Mouse (Mus musculus) left cerebral cortex, postnatal 36 days (tissue): ENCODE measurements at regions not wholly inside any gene's neighbourhood (a gene's known extent, or its start where the extent isn't known, plus 50 kb on each side); places are given as distances from the start of the nearest gene placed in this dataset.

Experiments
- DNase-seq, 2 experiments: peaks; one replicate each; pipeline ENCODE4 v3.0.0; 2021 to 2022; ENCODE audit warnings: low spot score in 2 of 2, mixed read lengths in 1 of 2
- intact Hi-C: fragments of 180-260 bp; cut with DNase I; formaldehyde crosslinking; loops from one replicate; pipeline ENCODE4 v1.15.1; 2025

- no peak for DNase-seq
- intact Hi-C loops = no loop called here
Measured at GRCm38 (mm10) chr15:96944741-96945140, 111.0 kb downstream of the Slc38a4 start.

- intact Hi-C loops = no loop called here
- DNase-seq = no peak
Measured at GRCm38 (mm10) chr15:96942651-96943050, 113.1 kb downstream of the Slc38a4 start.

DNA sequence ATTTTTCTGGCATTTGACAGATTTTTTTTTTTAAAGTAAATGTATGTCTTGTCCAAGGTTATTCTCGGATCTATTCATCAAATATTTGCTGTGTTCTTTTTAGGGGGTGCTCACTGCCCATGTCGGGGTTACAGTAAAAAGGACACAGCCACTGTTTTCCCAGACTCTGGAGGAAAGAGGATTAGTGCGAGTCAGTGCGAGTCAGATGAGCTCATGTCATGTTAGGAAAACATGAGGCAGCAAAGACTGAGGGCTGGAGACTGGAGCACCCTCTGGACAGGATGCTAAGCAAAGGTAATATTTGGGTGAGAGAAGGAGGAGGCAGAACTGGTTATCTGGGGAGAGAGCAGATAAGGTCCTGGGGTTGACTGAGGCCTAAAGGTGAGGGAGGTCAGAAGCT is 117.3 kb downstream of the Slc38a4 start:
- intact Hi-C loops = loop anchor here (5.0 to 10.0 kb wide), 3 partner anchors 199 to 394 kb away; partner anchors contain the start of gene Slc38a2
- DNase-seq = no peak

- intact Hi-C loops = loop anchor here (5.0 to 10.0 kb wide), 3 partner anchors 200 to 393 kb away; partner anchors contain the start of gene Slc38a2
- DNase-seq = no peak
Measured at GRCm38 (mm10) chr15:96937623-96938022, 118.1 kb downstream of the Slc38a4 start.

- intact Hi-C loops = loop anchor here (5.0 to 10.0 kb wide), 3 partner anchors 200 to 392 kb away; partner anchors contain the start of gene Slc38a2
- peak; percentile 86 to 87 for DNase-seq
Measured at GRCm38 (mm10) chr15:96936705-96937346, 118.9 kb downstream of the Slc38a4 start.

DNA sequence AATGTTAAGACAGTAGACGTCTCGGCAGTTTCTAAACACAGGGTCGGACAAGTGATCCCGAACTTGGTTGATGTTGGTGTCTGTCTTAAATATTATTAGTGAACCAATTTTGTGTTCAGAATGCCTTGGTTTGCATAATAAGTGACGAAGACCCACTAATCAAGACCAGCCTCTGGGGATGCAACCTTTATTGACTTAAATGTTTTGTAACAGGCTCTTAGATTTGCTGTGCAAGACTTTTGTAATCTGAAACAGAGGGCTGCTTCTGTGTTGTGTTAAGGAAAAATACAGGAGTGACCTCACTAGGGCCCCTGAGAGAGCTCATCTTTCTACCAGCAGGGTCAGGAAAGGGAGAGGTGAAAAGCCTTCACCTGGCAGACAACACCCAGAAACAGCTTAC is 119.5 kb downstream of the Slc38a4 start:
- intact Hi-C loops = loop anchor here (5.0 to 10.0 kb wide), 3 partner anchors 201 to 391 kb away; partner anchors contain the start of gene Slc38a2

DNA sequence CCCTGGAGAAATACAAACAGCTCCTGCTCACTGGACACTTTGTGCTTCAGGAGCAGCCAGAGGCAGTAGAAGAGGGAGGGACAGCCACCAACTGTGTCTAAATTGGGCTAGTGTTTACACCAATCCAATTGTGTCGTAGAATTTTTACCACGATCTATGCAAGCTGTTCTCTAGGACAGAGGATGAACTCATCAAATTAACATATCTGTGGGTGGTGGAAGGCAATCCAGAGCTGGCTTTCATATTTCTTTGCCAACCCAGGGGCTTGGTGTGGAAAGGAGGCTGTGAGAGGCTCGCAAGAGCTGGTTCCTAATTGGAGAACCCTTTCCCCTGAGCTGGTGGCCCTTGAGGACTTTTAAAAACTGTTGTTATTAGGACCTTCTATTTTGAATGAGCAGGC is 122.3 kb downstream of the Slc38a4 start:
- peak; percentile 41 to 47 for DNase-seq
- intact Hi-C loops = loop anchor here (10.0 kb wide), 1 partner anchor 389 kb away; no protein-coding TSS in a partner anchor

More for the DNA sequence above, 119.5 kb downstream of the Slc38a4 start:
- no peak for DNase-seq

DNA sequence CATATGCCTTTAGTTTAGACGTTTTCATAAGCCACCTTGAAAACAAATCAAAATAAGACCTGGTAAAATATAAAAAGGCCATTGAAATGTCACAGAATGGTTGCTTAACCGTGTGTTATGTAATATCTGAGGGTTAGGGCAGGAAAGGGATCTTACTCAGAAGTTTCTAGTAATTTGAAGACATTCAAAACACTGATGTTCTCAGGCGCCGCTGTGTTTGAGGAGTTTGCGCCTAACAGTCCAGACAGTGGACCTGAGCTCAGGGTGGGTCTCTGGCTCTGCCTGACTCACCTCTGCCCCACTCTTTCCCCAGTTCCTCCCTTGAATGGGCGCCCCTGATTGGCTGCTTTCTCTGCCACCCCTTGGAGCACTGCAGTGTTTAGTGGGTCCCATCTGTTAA is 125.2 kb downstream of the Slc38a4 start:
- intact Hi-C loops = loop anchor here (10.0 kb wide), 1 partner anchor 386 kb away; no protein-coding TSS in a partner anchor
- no peak for DNase-seq

- DNase-seq = no peak
- intact Hi-C loops = loop anchor here (10.0 kb wide), 1 partner anchor 385 kb away; no protein-coding TSS in a partner anchor
Measured at GRCm38 (mm10) chr15:96929788-96930187, 126.0 kb downstream of the Slc38a4 start.

DNA sequence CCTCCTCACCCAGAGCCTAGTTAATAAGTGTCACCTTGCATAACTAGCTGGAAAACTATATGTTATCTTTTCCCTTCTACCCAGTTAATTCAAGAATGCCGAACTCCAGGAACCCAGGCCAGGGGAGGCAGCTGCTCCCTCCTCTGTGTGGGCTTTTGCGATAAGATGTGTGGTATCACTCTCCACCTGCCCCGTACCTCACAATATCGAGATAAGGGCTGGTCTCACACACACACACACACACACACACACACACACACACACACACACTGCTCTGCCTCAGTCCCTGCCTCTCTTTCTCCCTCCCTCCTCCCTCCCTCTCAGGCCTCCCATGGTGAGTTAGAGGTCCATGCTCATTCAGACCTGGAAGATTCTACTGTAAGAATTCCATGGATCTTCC is 127.1 kb downstream of the Slc38a4 start:
- no peak for DNase-seq
- intact Hi-C loops = no loop called here

GRCm38 (mm10) chr15:96927674-96928073 is 128.1 kb downstream of the Slc38a4 start:
- no peak for DNase-seq
- intact Hi-C loops = no loop called here

DNA sequence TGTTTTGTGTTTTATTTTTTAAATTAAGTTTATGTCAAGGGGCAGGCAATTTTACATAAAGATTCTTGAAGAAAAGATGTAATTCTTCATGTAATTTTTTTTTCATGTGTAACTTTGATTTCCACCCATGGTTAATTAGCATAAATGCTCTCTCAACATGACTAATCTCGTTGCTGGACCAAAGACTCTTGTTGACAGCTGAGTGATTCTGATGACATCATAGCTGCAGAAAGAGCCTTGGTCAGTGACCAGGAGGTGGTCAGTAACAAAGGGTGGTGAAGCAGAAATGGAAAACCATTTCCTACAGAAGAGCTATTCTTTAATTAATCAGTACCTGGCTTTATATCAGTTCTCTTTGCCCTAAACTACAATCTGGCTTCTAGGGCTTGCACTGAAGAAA is 129.1 kb downstream of the Slc38a4 start:
- no peak for DNase-seq
- intact Hi-C loops = no loop called here

GRCm38 (mm10) chr15:96916586-96916985 is 139.2 kb downstream of the Slc38a4 start:
- intact Hi-C loops = no loop called here
- no peak for DNase-seq

DNA sequence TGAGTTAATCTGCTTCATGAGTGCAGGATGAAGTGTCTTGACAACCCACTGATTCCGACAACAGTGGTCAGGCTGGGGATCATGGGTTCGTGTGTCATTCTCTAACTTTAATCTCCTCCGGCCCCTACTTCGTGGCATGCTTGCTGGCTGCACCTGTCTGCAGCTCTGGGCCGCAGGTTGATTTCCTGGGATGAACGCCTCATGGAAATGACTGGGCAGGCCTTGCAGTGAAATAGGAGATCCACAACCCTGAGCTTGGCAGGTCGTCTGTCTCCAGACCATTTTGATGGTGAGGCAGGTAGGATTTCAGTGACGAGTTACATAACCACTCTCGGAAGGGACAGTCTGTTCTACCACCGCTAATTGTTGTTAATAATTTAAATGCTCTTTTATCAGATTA is 140.2 kb downstream of the Slc38a4 start:
- intact Hi-C loops = no loop called here
- no peak for DNase-seq

- intact Hi-C loops = no loop called here
- DNase-seq = no peak
Measured at GRCm38 (mm10) chr15:96914988-96915387, 140.8 kb downstream of the Slc38a4 start.

- intact Hi-C loops = no loop called here
- DNase-seq = no peak
Measured at GRCm38 (mm10) chr15:96905520-96905919, 150.2 kb downstream of the Slc38a4 start.

GRCm38 (mm10) chr15:96903461-96903860 is 152.3 kb downstream of the Slc38a4 start:
- intact Hi-C loops = no loop called here
- no peak for DNase-seq

GRCm38 (mm10) chr15:96902781-96903180 is 153.0 kb downstream of the Slc38a4 start:
- intact Hi-C loops = no loop called here
- DNase-seq = no peak

DNA sequence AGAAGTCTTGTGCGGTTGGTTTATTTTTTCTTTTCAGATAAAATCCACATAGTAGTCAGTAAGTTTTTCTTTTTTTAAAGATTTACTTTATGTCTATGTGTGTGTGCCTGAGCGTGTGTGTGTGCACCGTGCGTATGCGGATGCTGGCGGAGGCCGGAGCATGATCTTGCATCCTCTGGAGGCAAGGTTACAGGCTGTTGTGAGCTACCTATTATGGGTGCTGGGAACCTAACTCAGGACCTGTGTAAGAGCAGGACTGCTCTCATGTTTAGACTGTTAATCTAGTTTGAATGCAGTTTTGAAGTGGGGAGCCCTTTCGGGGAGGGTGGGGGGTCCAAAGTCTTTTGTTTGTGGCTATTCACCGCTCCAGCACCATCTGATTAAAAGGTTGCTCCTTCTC is 154.1 kb downstream of the Slc38a4 start:
- no peak for DNase-seq
- intact Hi-C loops = no loop called here

GRCm38 (mm10) chr15:96898285-96898684 is 157.5 kb downstream of the Slc38a4 start:
- no peak for DNase-seq
- intact Hi-C loops = no loop called here

- intact Hi-C loops = no loop called here
Measured at GRCm38 (mm10) chr15:96884901-96885300, 170.9 kb downstream of the Slc38a4 start.

More at GRCm38 (mm10) chr15:96884901-96885300, 170.9 kb downstream of the Slc38a4 start:
- no peak for DNase-seq
